Comparison of ENCODE assay signal across 9 mouse cellular contexts in the genomic region with DNA sequence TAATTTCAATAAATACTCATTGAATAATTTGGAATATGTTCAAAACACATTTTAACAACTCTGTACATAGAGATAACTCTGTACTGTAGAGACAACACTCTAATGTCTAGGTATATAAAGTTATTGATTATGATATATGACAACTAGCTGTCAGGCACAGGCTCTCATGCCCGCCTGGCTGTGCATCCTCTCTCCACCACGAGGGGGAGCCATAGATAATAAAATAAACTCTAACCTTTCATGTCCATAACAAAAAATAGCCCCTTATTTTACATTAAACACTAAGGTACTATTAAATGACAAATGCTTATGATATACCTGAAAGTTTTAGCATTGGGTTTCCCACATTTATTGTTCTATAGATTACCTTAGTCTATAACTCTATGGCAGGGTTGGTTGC. TPM values are rescaled to one million over a fixed set of nuclear protein-coding genes. Genes with fewer than 3 reads are reported as not detected.
DNase-seq lines count a peak whose midpoint lies in the region; ATAC-seq lines count a peak whose summit lies in the region.
"Had no signal": no experiment of that assay in that cellular context is flagged by ENCODE, and none has a peak within 500 bp of the region (broad histone marks: within the 10 kb centered on the region; RNA-seq: fewer than 3 reads in every experiment).

No protein-coding gene starts in this region.

- no peaks in the 10 kb centered on the region for H3K27me3 ChIP-seq in forebrain, embryonic 11.5 days (ENCODE audit: control insufficient read depth, insufficient read depth, low read length)
- no peaks in the 10 kb centered on the region for H3K27me3 ChIP-seq in forebrain, embryonic 15.5 days
- H3K27me3 ChIP-seq: lung, embryonic 15.5 days had no signal

- no peaks in the 10 kb centered on the region for H3K36me3 ChIP-seq in forebrain, embryonic 11.5 days (ENCODE audit: control insufficient read depth, insufficient read depth, low read length)
- H3K36me3 ChIP-seq in forebrain, embryonic 15.5 days: no peaks in the 10 kb centered on the region
- H3K36me3 ChIP-seq: lung, embryonic 15.5 days had no signal

- no peak overlapping the region for H3K9ac ChIP-seq in forebrain, embryonic 11.5 days (ENCODE audit: low read length)
- no peak overlapping the region for H3K9ac ChIP-seq in forebrain, embryonic 15.5 days (replicated peaks)
- H3K9ac ChIP-seq: lung, embryonic 15.5 days had no signal

- WGBS in forebrain, embryonic 11.5 days: 1% methylated on average over 2 of the region's 2 CpGs
- 1% methylated on average over 2 of the region's 2 CpGs for WGBS in forebrain, embryonic 15.5 days

- H3K4me3 ChIP-seq in forebrain, embryonic 11.5 days (ENCODE audit: low read depth, low read length): no peak overlapping the region
- H3K4me3 ChIP-seq in forebrain, embryonic 15.5 days: no peak overlapping the region
- H3K4me3 ChIP-seq: lung, embryonic 15.5 days had no signal

- no peaks in the 10 kb centered on the region for H3K9me3 ChIP-seq in forebrain, embryonic 11.5 days (ENCODE audit: control insufficient read depth, low read length)
- no peaks in the 10 kb centered on the region for H3K9me3 ChIP-seq in forebrain, embryonic 15.5 days
- H3K9me3 ChIP-seq: lung, embryonic 15.5 days had no signal

- H3K27ac ChIP-seq in forebrain, embryonic 11.5 days (ENCODE audit: low read depth, low read length): no peak overlapping the region
- no peak overlapping the region for H3K27ac ChIP-seq in forebrain, embryonic 15.5 days (replicated peaks)
- H3K27ac ChIP-seq: lung, embryonic 15.5 days had no signal

- H3K4me2 ChIP-seq in forebrain, embryonic 11.5 days (ENCODE audit: low read depth, low read length, severe bottlenecking): no peak overlapping the region
- H3K4me2 ChIP-seq in forebrain, embryonic 15.5 days (replicated peaks): no peak overlapping the region
- H3K4me2 ChIP-seq: lung, embryonic 15.5 days had no signal

- ATAC-seq in forebrain, embryonic 11.5 days (replicated peaks; ENCODE audit: low FRiP score): no peak
- ATAC-seq in forebrain, embryonic 15.5 days (replicated peaks): no peak
- peak; percentile 88 for ATAC-seq in megakaryocyte progenitor cell, adult 5-6 weeks (replicated peaks; ENCODE audit: poor library complexity)

- no peaks in the 10 kb centered on the region for H3K4me1 ChIP-seq in forebrain, embryonic 11.5 days (replicated peaks; ENCODE audit: control insufficient read depth, insufficient read depth, low read length)
- no peaks in the 10 kb centered on the region for H3K4me1 ChIP-seq in forebrain, embryonic 15.5 days
- H3K4me1 ChIP-seq: lung, embryonic 15.5 days had no signal

- intact Hi-C loops in gastrocnemius, postnatal 36 days (cut with DNase I): loop anchor here (2.0 to 10.0 kb wide), 2 partner anchors 283 to 693 kb away; no protein-coding TSS in a partner anchor

- peak; percentile 60 for DNase-seq in forebrain, embryonic 11.5 days (ENCODE audit: low spot score)
- DNase-seq in MN1 (ENCODE audit: low spot score): peak; percentile 64
- peak; percentile 79 to 80 for DNase-seq in cerebellum, postnatal 14 days
- DNase-seq in gastrocnemius, postnatal 36 days: peak; percentile 56 to 62
- DNase-seq in layer of hippocampus, adult 9-11 months: peak; percentile 55
- peak; percentile 66 to 88 for DNase-seq in spleen, postnatal 4 days (ENCODE audit: low spot score in 2 of 2)

RNA-seq across cellular contexts. Expression of gene Casp3, which starts 54.4 kb away (rescaled TPM):
- 136 and 144 TPM in 2 replicates for polyA plus RNA-seq in forebrain, embryonic 11.5 days (2014; fragmentation: Nextera tagmentation; extraction: Ambion mirVana)
- 272 and 287 TPM in 2 replicates for polyA plus RNA-seq in forebrain, embryonic 15.5 days (2015; fragmentation: Nextera tagmentation; extraction: Ambion mirVana)
- 1 to 10 TPM; 2.4 to 3.0 TPM for total RNA-seq in gastrocnemius, postnatal 36 days (2021)
- 35.4 and 53.7 TPM in 2 replicates for total RNA-seq in megakaryocyte progenitor cell, adult 5-6 weeks (2015)
- total RNA-seq in megakaryocyte progenitor cell, adult 5-6 weeks (2017): 85.1 and 113 TPM in 2 replicates

RNA-seq across cellular contexts. Expression of gene Primpol, which starts 54.5 kb away (rescaled TPM):
- polyA plus RNA-seq in forebrain, embryonic 11.5 days (2014; fragmentation: Nextera tagmentation; extraction: Ambion mirVana): 7.9 and 14.9 TPM in 2 replicates
- polyA plus RNA-seq in forebrain, embryonic 15.5 days (2015; fragmentation: Nextera tagmentation; extraction: Ambion mirVana): 9.0 and 9.8 TPM in 2 replicates
- total RNA-seq in gastrocnemius, postnatal 36 days (2021): 1 to 10 TPM in 1 of 2 experiments, under 1 TPM in 1; 0.99 to 1.6 TPM
- total RNA-seq in megakaryocyte progenitor cell, adult 5-6 weeks (2015): 9.2 and 16.4 TPM in 2 replicates
- 7.5 and 7.9 TPM in 2 replicates for total RNA-seq in megakaryocyte progenitor cell, adult 5-6 weeks (2017)

Comparison
In these comparisons a context has a peak if more than half of its experiments do, and no peak if none do; other contexts are left out.
1. RNA of gene Casp3, which starts 54.4 kb away (total RNA-seq): 35.4 to 113 TPM in megakaryocyte progenitor cell, adult 5-6 weeks; 2.4 to 3.0 TPM in gastrocnemius, postnatal 36 days; every median in the first group is over 4 times any median in the second.
2. Peak in every context shown above with its lines, with median percentiles within 50 percentile points of each other: DNase-seq.